Mouse (Mus musculus): ENCODE results near the gene Tle4. TPM values are rescaled to one million over a fixed set of nuclear protein-coding genes. Genes with fewer than 3 reads are reported as not detected.

Gene Tle4
- total RNA-seq, 2 experiments from 2014 or later, result 44.1 to 47.0 TPM

GRCm38 (mm10) chr19:14591809-14592535 lies 5.9 kb downstream of the Tle4 start:
- no peak for DNase-seq (ENCODE audit: low spot score in 2 of 2)

- DNase-seq (ENCODE audit: low spot score in 2 of 2), result no peak
These were observed 7.7 kb downstream of the Tle4 start for GRCm38 (mm10) chr19:14590154-14590553.

GRCm38 (mm10) chr19:14588221-14589123 lies 9.4 kb downstream of the Tle4 start:
- DNase-seq (ENCODE audit: low spot score in 2 of 2), result no peak

GRCm38 (mm10) chr19:14586171-14586570 lies 11.7 kb downstream of the Tle4 start:
- DNase-seq (ENCODE audit: low spot score in 2 of 2), result no peak

GRCm38 (mm10) chr19:14585731-14586130 lies 12.1 kb downstream of the Tle4 start:
- no peak for DNase-seq (ENCODE audit: low spot score in 2 of 2)

- DNase-seq (ENCODE audit: low spot score in 2 of 2), result no peak
These were observed 12.6 kb downstream of the Tle4 start for GRCm38 (mm10) chr19:14585235-14585634.

- DNase-seq (ENCODE audit: low spot score in 2 of 2), result no peak
These were observed 19.2 kb downstream of the Tle4 start for GRCm38 (mm10) chr19:14578698-14579097.

GRCm38 (mm10) chr19:14578016-14578415 lies 19.8 kb downstream of the Tle4 start:
- no peak for DNase-seq (ENCODE audit: low spot score in 2 of 2)

- no peak for DNase-seq (ENCODE audit: low spot score in 2 of 2)
These were observed 21.5 kb downstream of the Tle4 start for GRCm38 (mm10) chr19:14576311-14576710.

- DNase-seq (ENCODE audit: low spot score in 2 of 2), result no peak
These were observed 29.0 kb downstream of the Tle4 start for GRCm38 (mm10) chr19:14568879-14569278.

GRCm38 (mm10) chr19:14567081-14567480 lies 30.8 kb downstream of the Tle4 start:
- DNase-seq (ENCODE audit: low spot score in 2 of 2), result no peak

- DNase-seq (ENCODE audit: low spot score in 2 of 2), result peak; percentile 8 to 24
These were observed 31.3 kb downstream of the Tle4 start for GRCm38 (mm10) chr19:14566564-14567021.

- DNase-seq (ENCODE audit: low spot score in 2 of 2), result no peak
These were observed 32.3 kb downstream of the Tle4 start for GRCm38 (mm10) chr19:14565424-14566069.

GRCm38 (mm10) chr19:14563273-14563959 lies 34.4 kb downstream of the Tle4 start:
- DNase-seq (ENCODE audit: low spot score in 2 of 2), result no peak

- DNase-seq (ENCODE audit: low spot score in 2 of 2), result no peak
These were observed 50.0 kb downstream of the Tle4 start for GRCm38 (mm10) chr19:14547871-14548270.

GRCm38 (mm10) chr19:14547133-14547842 lies 50.6 kb downstream of the Tle4 start:
- no peak for DNase-seq (ENCODE audit: low spot score in 2 of 2)

- no peak for DNase-seq (ENCODE audit: low spot score in 2 of 2)
These were observed 52.4 kb downstream of the Tle4 start for GRCm38 (mm10) chr19:14545485-14545884.

- DNase-seq (ENCODE audit: low spot score in 2 of 2), result no peak
These were observed 54.5 kb downstream of the Tle4 start for GRCm38 (mm10) chr19:14543305-14543704.

- no peak for DNase-seq (ENCODE audit: low spot score in 2 of 2)
These were observed 57.2 kb downstream of the Tle4 start for GRCm38 (mm10) chr19:14540678-14541077.

- no peak for DNase-seq (ENCODE audit: low spot score in 2 of 2)
These were observed 61.2 kb downstream of the Tle4 start for GRCm38 (mm10) chr19:14536676-14537075.

All from layer of hippocampus, postnatal 10 days (tissue).